Comparison of ENCODE assay signal across 8 mouse cellular contexts in the genomic region with DNA sequence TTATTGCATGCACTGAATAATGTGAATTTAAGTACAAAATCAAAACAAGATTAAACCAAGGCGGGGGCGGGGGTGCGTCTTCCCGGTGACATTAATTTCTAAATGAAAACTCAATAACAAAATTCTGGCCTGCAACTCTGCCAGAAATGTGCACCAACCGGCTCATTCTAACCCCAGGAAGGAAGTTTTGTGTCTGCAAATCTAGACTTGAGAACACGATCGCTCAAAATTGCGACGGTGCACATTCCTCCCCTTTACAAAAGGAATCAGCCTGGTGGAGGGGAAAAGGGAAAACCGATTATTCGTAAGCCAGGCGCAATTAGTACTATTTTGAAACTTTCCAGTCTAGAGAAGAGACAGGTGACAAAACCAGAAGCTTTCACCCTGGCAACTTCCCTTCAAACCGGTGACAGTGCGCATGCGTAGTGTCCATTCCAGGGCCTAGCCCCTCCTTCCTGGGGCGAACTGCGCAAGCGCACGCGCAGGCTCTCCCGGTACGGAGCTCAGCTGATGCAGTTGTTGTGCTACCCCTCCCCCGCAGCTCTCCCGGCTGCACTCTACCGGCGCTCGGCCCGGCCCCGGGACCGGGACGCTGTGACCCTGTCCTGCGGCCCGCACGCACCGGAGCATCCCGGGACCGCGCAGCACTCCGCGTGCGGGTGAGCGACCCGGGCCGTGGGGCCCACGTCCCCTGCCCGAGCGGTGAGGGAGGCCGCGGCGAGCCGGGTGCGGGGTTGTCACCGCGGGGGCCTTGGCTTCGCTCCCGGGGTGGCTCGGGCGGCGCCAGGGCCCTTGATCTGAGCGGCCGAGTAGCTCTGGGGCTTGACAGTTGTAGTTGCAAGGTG. TPM values are rescaled to one million over a fixed set of nuclear protein-coding genes. Genes with fewer than 3 reads are reported as not detected.
DNase-seq lines count a peak whose midpoint lies in the region; ATAC-seq and TF ChIP-seq lines count a peak whose summit lies in the region.

Tmem106b (plus strand) TSS at position 458 of the 845 bp plus-strand sequence.

- H3K4me2 ChIP-seq in forebrain, embryonic 13.5 days = peak within 1 kb of the TSS; percentile 67
- peak within 1 kb of the TSS; percentile 71 for H3K4me2 ChIP-seq in liver, postnatal 0 days (ENCODE audit: low read depth, low read length)
- peak within 1 kb of the TSS; percentile 74 for H3K4me2 ChIP-seq in neural tube, embryonic 14.5 days (ENCODE audit: low read depth, low read length)

- no peaks in the 10 kb centered on the region for H3K4me1 ChIP-seq in ES-Bruce4 (ENCODE audit: control insufficient read depth, insufficient read depth, low read length)
- H3K4me1 ChIP-seq in forebrain, embryonic 13.5 days = peaks cover 9% of the 10 kb centered on the region
- H3K4me1 ChIP-seq in liver, postnatal 0 days (ENCODE audit: insufficient read depth) = no peaks in the 10 kb centered on the region
- H3K4me1 ChIP-seq in neural tube, embryonic 14.5 days (ENCODE audit: control insufficient read depth, insufficient read depth, low read length) = peaks cover 8% of the 10 kb centered on the region; the same call in 1 of the 2 replicates

- H3K36me3 ChIP-seq in ES-Bruce4 (ENCODE audit: control insufficient read depth, insufficient read depth, low read length, poor library complexity, severe bottlenecking) = no peaks in the 10 kb centered on the region
- H3K36me3 ChIP-seq in forebrain, embryonic 13.5 days (ENCODE audit: poor library complexity, severe bottlenecking) = peaks cover 22% of the 10 kb centered on the region
- peaks cover 7% of the 10 kb centered on the region; the same call in 1 of the 2 replicates for H3K36me3 ChIP-seq in liver, postnatal 0 days (replicated peaks; ENCODE audit: insufficient read depth, low read length)
- H3K36me3 ChIP-seq in neural tube, embryonic 14.5 days (ENCODE audit: control insufficient read depth, insufficient read depth, low read length) = peaks cover 5% of the 10 kb centered on the region

- no peaks in the 10 kb centered on the region for H3K9me3 ChIP-seq in ES-Bruce4 (replicated peaks; ENCODE audit: control insufficient read depth, insufficient read depth, low read length, poor library complexity, severe bottlenecking)
- H3K9me3 ChIP-seq in forebrain, embryonic 13.5 days (replicated peaks) = no peaks in the 10 kb centered on the region
- H3K9me3 ChIP-seq in liver, postnatal 0 days (ENCODE audit: low read length) = no peaks in the 10 kb centered on the region
- no peaks in the 10 kb centered on the region for H3K9me3 ChIP-seq in neural tube, embryonic 14.5 days (ENCODE audit: control insufficient read depth, low read length)

- peak within 1 kb of the TSS; percentile 54 for H3K9ac ChIP-seq in ES-Bruce4 (ENCODE audit: low read depth, poor library complexity, severe bottlenecking)
- peak within 1 kb of the TSS; percentile 90 for H3K9ac ChIP-seq in forebrain, embryonic 13.5 days
- peak within 1 kb of the TSS; percentile 91 for H3K9ac ChIP-seq in liver, postnatal 0 days (replicated peaks)
- peak within 1 kb of the TSS; percentile 97 for H3K9ac ChIP-seq in neural tube, embryonic 14.5 days (replicated peaks; ENCODE audit: low read depth, low read length)

- TF ChIP-seq CTCF in ES-Bruce4 (IDR thresholded peaks at IDR 0.05; ENCODE audit: low read depth, low read length) = no peak
- TF ChIP-seq CTCF in liver, postnatal 0 days (IDR thresholded peaks at IDR 0.05; ENCODE audit: low read depth) = no peak

- intact Hi-C loops in heart, postnatal 10 days (cut with DNase I) = loop anchor here (10.0 kb wide), 1 partner anchor 525 kb away; no protein-coding TSS in a partner anchor

- 0 out of 2 replicates have a peak within 1 kb of the TSS, but pooled peaks have one; percentile 14 for H3K27ac ChIP-seq in ES-Bruce4 (ENCODE audit: insufficient read depth, low read length)
- peak within 1 kb of the TSS; percentile 80 for H3K27ac ChIP-seq in forebrain, embryonic 13.5 days
- H3K27ac ChIP-seq in liver, postnatal 0 days (ENCODE audit: low read depth) = peak within 1 kb of the TSS; percentile 94
- H3K27ac ChIP-seq in neural tube, embryonic 14.5 days (ENCODE audit: low read depth, low read length) = peak within 1 kb of the TSS; percentile 73; the same call in 1 of the 2 replicates

- peak; percentile 97 to 98 for DNase-seq in heart, postnatal 10 days
- peak; percentile 80 for DNase-seq in large intestine, adult 2 months (ENCODE audit: low read depth, low spot score)
- peak; percentile 97 for DNase-seq in liver, postnatal 0 days
- peak; percentile 98 for DNase-seq in testis, postnatal 10 days (ENCODE audit: low spot score)

- H3K27me3 ChIP-seq in ES-Bruce4 (ENCODE audit: control insufficient read depth, insufficient read depth, low read length, poor library complexity, severe bottlenecking) = no peaks in the 10 kb centered on the region
- H3K27me3 ChIP-seq in forebrain, embryonic 13.5 days = 0 out of 2 replicates have a peak, but pooled peaks cover 3% of the 10 kb centered on the region
- no peaks in the 10 kb centered on the region for H3K27me3 ChIP-seq in liver, postnatal 0 days (ENCODE audit: insufficient read depth, low read length)
- H3K27me3 ChIP-seq in neural tube, embryonic 14.5 days (ENCODE audit: control insufficient read depth, insufficient read depth, low read length) = no peaks in the 10 kb centered on the region

- ATAC-seq in cerebellum, adult (ENCODE audit: insufficient number of reproducible peaks, low FRiP score, low TSS enrichment) = peak; percentile 97
- peak; percentile 100 for ATAC-seq in forebrain, embryonic 13.5 days
- peak; percentile 97 for ATAC-seq in liver, postnatal 0 days
- ATAC-seq in neural tube, embryonic 14.5 days (ENCODE audit: low read depth) = peak; percentile 100

- TF ChIP-seq EP300 in ES-Bruce4 (IDR thresholded peaks at IDR 0.05; ENCODE audit: insufficient read depth, low read depth, low read length) = no peak
- no peak for TF ChIP-seq EP300 in liver, postnatal 0 days (IDR thresholded peaks at IDR 0.05; ENCODE audit: low read depth)

- peak within 1 kb of the TSS; percentile 82 for H3K4me3 ChIP-seq in ES-Bruce4 (ENCODE audit: low read depth, low read length)
- H3K4me3 ChIP-seq in forebrain, embryonic 13.5 days = peak within 1 kb of the TSS; percentile 89
- peak within 1 kb of the TSS; percentile 90 for H3K4me3 ChIP-seq in liver, postnatal 0 days (ENCODE audit: low read depth, low read length)
- H3K4me3 ChIP-seq in neural tube, embryonic 14.5 days (ENCODE audit: low read depth, low read length) = peak within 1 kb of the TSS; percentile 95

- 3% methylated on average over 60 of the region's 61 CpGs for WGBS in forebrain, embryonic 13.5 days
- WGBS in large intestine, adult 2 months = 2% methylated on average over 61 of the region's 61 CpGs
- WGBS in liver, postnatal 0 days (ENCODE audit: insufficient replicate concordance) = 3% methylated on average over 56 of the region's 61 CpGs
- 4% methylated on average over 59 of the region's 61 CpGs for WGBS in neural tube, embryonic 14.5 days

- TF ChIP-seq POLR2A in ES-Bruce4 (IDR thresholded peaks at IDR 0.05; ENCODE audit: insufficient read depth, low read length) = peak; percentile 37

RNA-seq across cellular contexts. Expression of gene Tmem106b, which starts in this region (rescaled TPM):
- 33.4 and 47.0 TPM in 2 replicates for polyA plus RNA-seq in ES-Bruce4 (2011; ENCODE audit: insufficient read depth, insufficient read length, low read depth, missing spikeins)
- polyA plus RNA-seq in forebrain, embryonic 13.5 days (2015; fragmentation: Nextera tagmentation; extraction: Ambion mirVana) = 27.5 and 27.6 TPM in 2 replicates
- total RNA-seq in heart, postnatal 10 days (2021) = 100 to 1,000 TPM; 123 to 128 TPM
- 5.9 and 9.2 TPM in 2 replicates for polyA plus RNA-seq in large intestine, adult 2 months (2012; rRNA removed)
- polyA plus RNA-seq in liver, postnatal 0 days (2015; fragmentation: Nextera tagmentation; extraction: Ambion mirVana) = 32.1 and 39.0 TPM in 2 replicates
- polyA plus RNA-seq in neural tube, embryonic 14.5 days (2014; fragmentation: Nextera tagmentation; extraction: Ambion mirVana) = 49.4 and 53.3 TPM in 2 replicates

Comparison
In these comparisons a context has a peak if more than half of its experiments do, and no peak if none do; other contexts are left out.
1. Peak in every context shown above with its lines: DNase-seq, ATAC-seq, H3K4me3 ChIP-seq and H3K27ac ChIP-seq.
2. H3K27ac ChIP-seq: peak in every context shown above with its lines; median percentile 94 in liver, postnatal 0 days; 80 in forebrain, embryonic 13.5 days; 73 in neural tube, embryonic 14.5 days; 14 in ES-Bruce4.